Mouse (Mus musculus): ENCODE results near the gene Adamts3. TPM values are rescaled to one million over a fixed set of nuclear protein-coding genes. Genes with fewer than 3 reads are reported as not detected.

Gene Adamts3
- polyA plus RNA-seq, 1 experiment = 2.2 TPM

- DNase-seq (ENCODE audit: low spot score) = no peak
These were observed 171.8 kb downstream of the Adamts3 start for GRCm38 (mm10) chr5:89711116-89711859.

- DNase-seq (ENCODE audit: low spot score) = no peak
These were observed 173.7 kb downstream of the Adamts3 start for GRCm38 (mm10) chr5:89709459-89709858.

GRCm38 (mm10) chr5:89704264-89704663 is 178.9 kb downstream of the Adamts3 start:
- DNase-seq (ENCODE audit: low spot score) = no peak

- no peak for DNase-seq (ENCODE audit: low spot score)
These were observed 181.7 kb downstream of the Adamts3 start for GRCm38 (mm10) chr5:89701241-89702007.

- no peak for DNase-seq (ENCODE audit: low spot score)
These were observed 195.3 kb downstream of the Adamts3 start for GRCm38 (mm10) chr5:89687826-89688225.

GRCm38 (mm10) chr5:89679871-89680536 is 203.1 kb downstream of the Adamts3 start:
- no peak for DNase-seq (ENCODE audit: low spot score)

- no peak for DNase-seq (ENCODE audit: low spot score)
These were observed 205.0 kb downstream of the Adamts3 start for GRCm38 (mm10) chr5:89678148-89678547.

- DNase-seq (ENCODE audit: low spot score) = no peak
These were observed 208.9 kb downstream of the Adamts3 start for GRCm38 (mm10) chr5:89674066-89674848.

- DNase-seq (ENCODE audit: low spot score) = no peak
These were observed 210.2 kb downstream of the Adamts3 start for GRCm38 (mm10) chr5:89672950-89673349.

GRCm38 (mm10) chr5:89654327-89654726 is 228.8 kb downstream of the Adamts3 start:
- no peak for DNase-seq (ENCODE audit: low spot score)

GRCm38 (mm10) chr5:89653862-89654261 is 229.3 kb downstream of the Adamts3 start:
- no peak for DNase-seq (ENCODE audit: low spot score)

- DNase-seq (ENCODE audit: low spot score) = no peak
These were observed 236.2 kb downstream of the Adamts3 start for GRCm38 (mm10) chr5:89646940-89647339.

- DNase-seq (ENCODE audit: low spot score) = no peak
These were observed 247.7 kb downstream of the Adamts3 start for GRCm38 (mm10) chr5:89635434-89635833.

GRCm38 (mm10) chr5:89631599-89631998 is 251.5 kb downstream of the Adamts3 start:
- no peak for DNase-seq (ENCODE audit: low spot score)

Data from urinary bladder, adult 2 months (tissue).